In the genomic region with DNA sequence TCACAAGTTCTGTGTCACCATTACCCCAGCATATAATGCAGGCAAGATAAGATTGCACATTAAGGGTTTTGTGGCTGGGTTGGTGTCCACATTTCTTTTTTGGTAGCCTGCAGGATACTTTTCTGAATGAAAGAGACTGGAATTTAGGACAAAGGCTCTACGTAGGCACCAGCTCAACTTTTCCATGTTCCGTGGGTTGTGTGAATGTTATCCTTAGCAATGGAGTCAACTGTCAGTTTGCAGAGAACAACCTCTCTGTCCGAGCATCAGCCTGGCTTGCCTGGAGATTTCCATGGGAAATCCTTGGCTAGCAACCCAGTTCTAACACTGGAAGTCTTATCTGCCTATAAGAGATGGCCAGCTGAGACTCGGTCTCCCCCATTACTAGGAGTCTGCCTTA, we compare ENCODE assay signal across 21 mouse cellular contexts.
"Had no signal": no experiment of that assay in that cellular context is flagged by ENCODE, and none has a peak within 500 bp of the region (broad histone marks: within the 10 kb centered on the region; RNA-seq: fewer than 3 reads in every experiment).

No protein-coding gene starts in this region.

- ATAC-seq: hindbrain, embryonic 16.5 days; hindbrain, postnatal 0 days; inflammation-experienced regulatory T-cells, adult 6 months; intestine, embryonic 15.5 days; intestine, embryonic 16.5 days; intestine, postnatal 0 days had no signal

- DNase-seq: heart, postnatal 14 days; heart, postnatal 36 days; heart, postnatal 4 days; kidney, adult 11 months; kidney, adult 18-20 months; kidney, adult 2 months; kidney, adult 8-10 months; kidney, adult 9 months; kidney, postnatal 10 days; kidney, postnatal 14 days; kidney, postnatal 25 days; kidney, postnatal 36 days; kidney, postnatal 4 days; layer of hippocampus, adult 9-11 months; layer of hippocampus, postnatal 36 days had no signal
